Mouse (Mus musculus) brain, embryonic 18.5 days (tissue): ENCODE data around the gene Dcp1a.

Experiments used
- DNase-seq: peaks from one replicate; pipeline ENCODE4 v3.0.0-alpha.2; 2012; ENCODE audit warnings: low read depth, low spot score

Dcp1a gene

GRCm38 (mm10) chr14:30560803-30561389 is 81.6 kb downstream of the Dcp1a start:
- no peak for DNase-seq

- DNase-seq = no peak
These were observed 82.3 kb downstream of the Dcp1a start for GRCm38 (mm10) chr14:30561470-30562187.

DNA sequence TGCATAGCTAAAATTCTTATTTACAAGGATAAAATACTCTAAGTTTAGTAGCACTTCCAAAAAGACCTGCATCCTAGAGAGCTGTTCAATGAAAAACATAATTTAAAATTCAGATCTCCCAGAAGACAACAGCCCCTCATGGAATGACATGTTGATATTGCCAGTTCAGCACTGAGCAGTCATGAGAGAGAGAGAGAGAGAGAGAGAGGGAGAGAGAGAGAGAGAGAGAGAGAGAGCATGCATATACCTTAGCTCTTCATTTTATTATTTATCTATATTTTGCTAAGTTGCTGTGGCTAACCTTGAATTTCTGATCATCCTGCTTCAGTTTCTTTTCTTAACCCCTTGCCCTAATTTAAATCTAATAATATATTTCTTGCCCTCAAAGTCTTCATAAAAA is 83.0 kb downstream of the Dcp1a start:
- DNase-seq = no peak

DNA sequence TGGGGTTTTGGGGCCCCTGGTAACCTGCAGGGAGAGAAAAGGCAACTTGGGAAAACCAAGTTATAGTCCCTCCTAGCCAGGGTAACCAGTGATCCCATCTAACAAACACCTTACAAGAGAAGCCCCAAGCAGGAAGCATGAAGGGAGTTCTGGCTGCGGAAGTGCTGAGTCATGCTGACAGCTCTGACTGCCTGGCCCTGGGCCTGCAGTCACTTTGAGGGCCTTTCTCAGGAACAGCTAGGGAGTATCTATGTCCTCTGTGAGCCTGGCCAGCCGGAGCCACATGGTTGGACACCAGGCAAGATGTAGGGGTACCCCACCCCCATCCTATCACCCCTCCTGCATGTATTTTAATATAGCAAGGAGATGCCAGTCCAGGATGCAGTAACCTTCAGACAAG is 85.1 kb downstream of the Dcp1a start:
- no peak for DNase-seq

GRCm38 (mm10) chr14:30566317-30566716 is 87.0 kb downstream of the Dcp1a start:
- no peak for DNase-seq

- no peak for DNase-seq
These were observed 88.7 kb downstream of the Dcp1a start for GRCm38 (mm10) chr14:30568016-30568415.

DNA sequence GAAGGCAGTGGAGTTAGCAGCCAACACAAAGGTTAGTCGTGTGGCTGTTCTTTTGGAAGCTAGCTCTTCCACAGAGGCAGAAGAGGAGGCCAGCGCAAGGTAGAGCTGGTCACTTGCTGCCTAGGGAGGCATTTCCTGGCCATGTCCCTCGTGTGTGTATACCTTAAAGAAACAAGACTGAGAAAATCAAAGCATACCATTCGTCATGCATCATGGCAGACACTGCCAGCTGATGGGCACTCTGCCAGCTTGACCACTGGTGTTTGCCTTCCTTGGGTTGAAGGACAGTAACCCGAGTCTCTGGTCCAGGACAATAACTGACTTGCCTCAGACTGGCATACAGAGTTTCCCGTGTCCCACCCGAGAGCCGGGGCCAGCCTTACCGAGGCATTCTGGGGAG is 91.0 kb downstream of the Dcp1a start:
- no peak for DNase-seq

GRCm38 (mm10) chr14:30572253-30572652 is 92.9 kb downstream of the Dcp1a start:
- DNase-seq = no peak

DNA sequence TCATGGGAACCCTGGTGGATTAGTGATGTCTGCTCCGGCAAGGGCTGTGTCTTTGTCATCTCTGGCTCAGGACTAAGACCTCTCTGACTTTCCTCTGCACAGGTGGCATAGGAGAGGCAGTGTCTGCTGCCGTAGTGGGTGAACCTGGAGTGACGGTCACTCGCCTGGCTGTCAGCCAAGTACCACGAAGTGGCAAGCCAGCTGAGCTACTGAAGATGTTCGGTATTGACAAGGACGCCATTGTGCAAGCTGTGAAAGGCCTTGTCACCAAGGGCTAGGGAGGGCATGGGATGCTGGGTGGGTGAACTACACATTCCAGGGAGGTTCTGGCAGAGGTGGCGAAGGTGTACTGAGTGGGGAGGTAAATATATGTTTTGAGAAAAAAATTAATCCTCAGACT is 93.9 kb downstream of the Dcp1a start:
- no peak for DNase-seq

- no peak for DNase-seq
These were observed 94.7 kb downstream of the Dcp1a start for GRCm38 (mm10) chr14:30573983-30574584.

DNA sequence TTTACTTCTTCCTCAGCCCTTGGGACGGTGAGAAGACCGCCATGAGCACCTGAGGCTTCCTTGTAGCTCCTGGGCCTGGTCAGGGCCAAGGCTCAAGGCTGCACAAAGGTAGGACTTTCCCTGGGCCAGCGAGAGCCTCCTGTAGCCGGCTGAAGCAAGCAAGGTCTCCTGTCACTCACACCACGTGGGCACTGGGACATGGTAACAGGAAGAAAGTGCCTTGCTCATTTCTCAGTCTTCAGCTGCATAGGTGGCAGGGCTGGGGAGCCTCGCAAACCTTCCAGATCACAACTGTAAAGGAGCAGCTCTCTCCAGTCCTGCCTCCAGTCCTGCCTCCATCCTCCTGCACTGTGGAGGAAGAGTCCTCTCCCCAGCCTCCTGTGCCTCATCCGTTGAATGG is 96.5 kb downstream of the Dcp1a start:
- no peak for DNase-seq

DNA sequence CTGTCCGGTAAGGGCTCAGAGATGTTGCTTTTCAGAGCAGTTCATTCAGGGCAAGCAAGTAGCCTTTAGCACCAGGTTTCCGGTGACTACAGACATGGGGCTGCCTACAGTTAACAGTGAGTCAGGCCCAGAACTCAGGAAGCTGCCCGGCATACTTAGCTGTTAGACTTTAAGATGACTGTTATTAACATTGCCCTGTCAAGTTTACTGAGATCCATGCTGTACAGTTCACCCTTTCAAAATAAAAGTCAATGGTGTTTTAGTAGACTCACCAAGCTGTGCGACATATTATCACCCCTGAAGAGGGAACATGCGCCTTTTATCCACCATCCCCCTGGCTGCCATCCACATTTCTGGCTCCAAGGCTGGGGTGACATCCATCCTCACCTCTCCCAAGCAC is 96.9 kb downstream of the Dcp1a start:
- no peak for DNase-seq
